Mouse (Mus musculus): ENCODE measurements around the gene Zfp775. TPM values are rescaled to one million over a fixed set of nuclear protein-coding genes. Genes with fewer than 3 reads are reported as not detected.
A peak's percentile ranks its signal among the peaks of the same experiment; 100 is the strongest.

Gene Zfp775
- 13.8 TPM in 2 replicates for polyA plus RNA-seq (2016; fragmentation: Nextera tagmentation; extraction: Ambion mirVana)

- Histone ChIP-seq H3K36me3 (peaks cover 38% of the 10 kb centered on the region), H3K27ac (peak within 1 kb of the TSS; percentile 77), H3K27me3 (replicated peaks) (no peaks in the 10 kb centered on the region), H3K4me1 (peaks cover 13% of the 10 kb centered on the region), H3K9ac (peak within 1 kb of the TSS; percentile 78), H3K9me3 (peaks cover 19% of the 10 kb centered on the region), H3K4me2 (replicated peaks) (peak within 1 kb of the TSS; percentile 76), H3K4me3 (peak within 1 kb of the TSS; percentile 61)
- WGBS = 5% methylated on average over 42 of the region's 42 CpGs
- ATAC-seq (ENCODE audit: low FRiP score, low read depth) = peak; percentile 99
These were observed at the start of gene Zfp775 for GRCm38 (mm10) chr6:48601271-48602079. Gene Zfp775 (plus strand): TSS chr6:48602063.

DNA sequence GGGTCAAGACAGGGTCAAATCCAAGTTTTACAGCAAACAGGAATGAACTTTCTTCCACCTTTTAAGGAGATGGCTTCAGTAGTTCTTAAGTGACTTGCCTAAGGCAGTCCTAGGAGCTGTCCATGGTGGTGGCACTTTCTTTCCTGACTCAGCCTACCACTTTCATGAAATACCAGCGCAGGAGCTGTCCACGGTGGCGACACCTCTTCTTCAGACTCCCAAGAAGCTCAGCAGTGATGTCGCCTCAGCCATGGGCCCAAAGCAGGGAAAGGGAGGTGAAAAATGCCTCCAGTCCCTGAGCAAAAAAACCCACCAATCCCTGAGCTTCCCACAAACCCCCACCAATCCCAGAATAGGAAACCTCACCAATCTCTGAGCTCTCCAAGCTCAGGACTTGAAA, 48.9 kb upstream of the Zfp775 start:
- WGBS = 53% methylated on average over 4 of the region's 4 CpGs
- H3K9ac ChIP-seq = no peak overlapping the region
- H3K4me2 ChIP-seq (replicated peaks) = no peak overlapping the region
- H3K4me1 ChIP-seq = peaks cover 17% of the 10 kb centered on the region
- H3K36me3 ChIP-seq = peaks cover 11% of the 10 kb centered on the region; the same call in 1 of the 2 replicates
- ATAC-seq (ENCODE audit: low FRiP score, low read depth) = no peak
- H3K4me3 ChIP-seq = no peak overlapping the region
- H3K27me3 ChIP-seq (replicated peaks) = no peaks in the 10 kb centered on the region
- H3K27ac ChIP-seq = no peak overlapping the region
- H3K9me3 ChIP-seq = no peaks in the 10 kb centered on the region

- 83% methylated on average over 4 of the region's 4 CpGs for WGBS
These were observed 48.0 kb upstream of the Zfp775 start for GRCm38 (mm10) chr6:48553819-48554218.

DNA sequence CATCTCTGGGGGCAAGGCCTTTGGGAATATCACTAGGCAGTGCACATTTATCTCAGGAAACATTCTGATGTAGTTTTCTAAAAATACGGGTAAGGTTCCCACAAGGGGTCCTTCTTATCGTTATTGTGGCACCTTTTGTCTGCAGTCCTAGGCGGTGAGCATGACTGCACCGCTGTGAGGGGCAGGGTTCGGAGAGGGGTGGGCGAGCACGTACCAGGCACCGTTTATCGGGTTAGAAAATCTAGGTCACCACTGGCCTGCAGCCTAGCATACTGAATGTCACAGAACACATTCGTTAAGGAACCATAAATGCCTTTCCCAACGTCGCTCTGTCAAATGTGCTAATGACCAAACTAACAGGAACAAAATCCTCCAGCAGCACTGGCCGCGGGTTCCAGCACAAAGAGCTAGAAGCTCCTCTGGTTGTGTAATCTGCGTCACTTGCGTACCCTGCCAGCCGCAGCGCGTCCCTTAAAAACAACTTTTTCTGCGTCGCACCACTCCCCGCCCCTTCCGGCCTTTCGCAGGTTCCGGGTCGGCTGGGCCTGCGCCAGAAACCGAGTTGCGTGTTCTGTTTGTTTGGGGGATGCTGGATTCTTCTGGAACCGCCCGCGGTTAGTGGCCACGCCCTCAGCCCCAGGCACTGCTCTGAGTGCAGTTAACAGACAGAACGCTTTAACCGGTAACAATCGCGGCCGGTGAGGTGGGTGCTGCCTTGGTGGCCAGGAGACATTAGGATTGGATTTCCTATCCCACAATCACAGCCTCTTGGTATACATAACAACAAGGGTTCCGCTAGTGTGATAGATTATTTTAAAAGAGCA, 47.4 kb upstream of the Zfp775 start, which contains the start of gene Lrrc61:
Gene Lrrc61 (plus strand): TSS at position 517 of the 824 bp plus-strand sequence.
- H3K9me3 ChIP-seq = no peaks in the 10 kb centered on the region
- H3K27ac ChIP-seq = peak within 1 kb of the TSS; percentile 92
- peaks cover 17% of the 10 kb centered on the region for H3K4me1 ChIP-seq
- peak within 1 kb of the TSS; percentile 75 for H3K4me2 ChIP-seq (replicated peaks)
- peak within 1 kb of the TSS; percentile 47 for H3K4me3 ChIP-seq
- peak; percentile 90 for ATAC-seq (ENCODE audit: low FRiP score, low read depth)
- peak within 1 kb of the TSS; percentile 76 for H3K9ac ChIP-seq
- WGBS = under 1% methylated on average over 39 of the region's 39 CpGs
- H3K27me3 ChIP-seq (replicated peaks) = no peaks in the 10 kb centered on the region
- H3K36me3 ChIP-seq = peaks cover 13% of the 10 kb centered on the region

More at GRCm38 (mm10) chr6:48553819-48554218, 48.0 kb upstream of the Zfp775 start:
- peak overlapping the region; percentile 75 for H3K4me2 ChIP-seq (replicated peaks)
- peak; percentile 27; the same call in 1 of the 2 replicates for ATAC-seq (ENCODE audit: low FRiP score, low read depth)
- peak overlapping the region; percentile 92 for H3K27ac ChIP-seq
- H3K4me1 ChIP-seq = peaks cover 17% of the 10 kb centered on the region
- no peaks in the 10 kb centered on the region for H3K9me3 ChIP-seq
- peaks cover 13% of the 10 kb centered on the region; the same call in 1 of the 2 replicates for H3K36me3 ChIP-seq
- peak overlapping the region; percentile 47; the same call in 1 of the 2 replicates for H3K4me3 ChIP-seq
- no peaks in the 10 kb centered on the region for H3K27me3 ChIP-seq (replicated peaks)
- H3K9ac ChIP-seq = peak overlapping the region; percentile 76

- Histone ChIP-seq H3K27me3 (replicated peaks) (no peaks in the 10 kb centered on the region), H3K27ac (peak overlapping the region; percentile 92; the same call in 1 of the 2 replicates), H3K9me3 (no peaks in the 10 kb centered on the region), H3K36me3 (peaks cover 13% of the 10 kb centered on the region), H3K4me1 (peaks cover 17% of the 10 kb centered on the region), H3K9ac (peak overlapping the region; percentile 76), H3K4me2 (replicated peaks) (peak overlapping the region; percentile 75), H3K4me3 (peak overlapping the region; percentile 47)
- ATAC-seq (ENCODE audit: low FRiP score, low read depth) = peak; percentile 82
- 35% methylated on average over 13 of the region's 14 CpGs for WGBS
These were observed 46.6 kb upstream of the Zfp775 start for GRCm38 (mm10) chr6:48555104-48555890.

- WGBS = 97% methylated on average over 3 of the region's 3 CpGs
- ATAC-seq (ENCODE audit: low FRiP score, low read depth) = no peak
- no peak overlapping the region for H3K27ac ChIP-seq
- no peak overlapping the region for H3K4me3 ChIP-seq
- H3K36me3 ChIP-seq = peaks cover 13% of the 10 kb centered on the region
- no peak overlapping the region for H3K9ac ChIP-seq
- peak overlapping the region; percentile 75 for H3K4me2 ChIP-seq (replicated peaks)
- peaks cover 17% of the 10 kb centered on the region for H3K4me1 ChIP-seq
- H3K27me3 ChIP-seq (replicated peaks) = no peaks in the 10 kb centered on the region
- H3K9me3 ChIP-seq = no peaks in the 10 kb centered on the region
These were observed 45.9 kb upstream of the Zfp775 start for GRCm38 (mm10) chr6:48555956-48556355.

GRCm38 (mm10) chr6:48565693-48566310, 36.1 kb upstream of the Zfp775 start:
- WGBS = 91% methylated on average over 4 of the region's 4 CpGs
- no peaks in the 10 kb centered on the region for H3K27me3 ChIP-seq (replicated peaks)
- no peaks in the 10 kb centered on the region for H3K9me3 ChIP-seq
- no peak overlapping the region for H3K4me2 ChIP-seq (replicated peaks)
- peaks cover 6% of the 10 kb centered on the region; the same call in 1 of the 2 replicates for H3K4me1 ChIP-seq
- no peak for ATAC-seq (ENCODE audit: low FRiP score, low read depth)
- H3K9ac ChIP-seq = no peak overlapping the region
- no peak overlapping the region for H3K27ac ChIP-seq
- peaks cover 42% of the 10 kb centered on the region for H3K36me3 ChIP-seq
- H3K4me3 ChIP-seq = no peak overlapping the region

DNA sequence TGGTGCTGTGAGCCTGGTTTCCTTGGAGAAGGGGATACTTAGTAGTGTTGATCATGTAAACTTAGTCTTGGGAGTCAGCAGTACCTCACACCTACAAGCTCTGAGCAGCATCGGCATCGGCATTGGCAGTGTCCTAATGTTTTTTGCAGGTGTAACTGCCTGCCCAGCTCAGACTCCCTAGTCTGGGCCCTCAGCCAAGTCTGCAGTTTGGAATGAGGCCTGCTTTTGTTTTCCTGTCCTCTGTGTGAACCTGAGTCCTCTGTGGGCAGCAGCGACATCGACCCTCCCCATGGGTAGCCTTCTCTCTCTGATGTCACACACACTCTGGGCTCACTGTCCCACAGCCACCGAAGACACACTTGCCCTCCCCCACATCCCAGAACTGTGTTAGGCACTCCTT, 35.6 kb upstream of the Zfp775 start:
- H3K9me3 ChIP-seq = no peaks in the 10 kb centered on the region
- no peak overlapping the region for H3K9ac ChIP-seq
- H3K27me3 ChIP-seq (replicated peaks) = no peaks in the 10 kb centered on the region
- H3K27ac ChIP-seq = no peak overlapping the region
- 57% methylated on average over 5 of the region's 5 CpGs for WGBS
- no peak overlapping the region for H3K4me3 ChIP-seq
- H3K4me1 ChIP-seq = peaks cover 6% of the 10 kb centered on the region; the same call in 1 of the 2 replicates
- no peak for ATAC-seq (ENCODE audit: low FRiP score, low read depth)
- no peak overlapping the region for H3K4me2 ChIP-seq (replicated peaks)
- H3K36me3 ChIP-seq = peaks cover 42% of the 10 kb centered on the region

DNA sequence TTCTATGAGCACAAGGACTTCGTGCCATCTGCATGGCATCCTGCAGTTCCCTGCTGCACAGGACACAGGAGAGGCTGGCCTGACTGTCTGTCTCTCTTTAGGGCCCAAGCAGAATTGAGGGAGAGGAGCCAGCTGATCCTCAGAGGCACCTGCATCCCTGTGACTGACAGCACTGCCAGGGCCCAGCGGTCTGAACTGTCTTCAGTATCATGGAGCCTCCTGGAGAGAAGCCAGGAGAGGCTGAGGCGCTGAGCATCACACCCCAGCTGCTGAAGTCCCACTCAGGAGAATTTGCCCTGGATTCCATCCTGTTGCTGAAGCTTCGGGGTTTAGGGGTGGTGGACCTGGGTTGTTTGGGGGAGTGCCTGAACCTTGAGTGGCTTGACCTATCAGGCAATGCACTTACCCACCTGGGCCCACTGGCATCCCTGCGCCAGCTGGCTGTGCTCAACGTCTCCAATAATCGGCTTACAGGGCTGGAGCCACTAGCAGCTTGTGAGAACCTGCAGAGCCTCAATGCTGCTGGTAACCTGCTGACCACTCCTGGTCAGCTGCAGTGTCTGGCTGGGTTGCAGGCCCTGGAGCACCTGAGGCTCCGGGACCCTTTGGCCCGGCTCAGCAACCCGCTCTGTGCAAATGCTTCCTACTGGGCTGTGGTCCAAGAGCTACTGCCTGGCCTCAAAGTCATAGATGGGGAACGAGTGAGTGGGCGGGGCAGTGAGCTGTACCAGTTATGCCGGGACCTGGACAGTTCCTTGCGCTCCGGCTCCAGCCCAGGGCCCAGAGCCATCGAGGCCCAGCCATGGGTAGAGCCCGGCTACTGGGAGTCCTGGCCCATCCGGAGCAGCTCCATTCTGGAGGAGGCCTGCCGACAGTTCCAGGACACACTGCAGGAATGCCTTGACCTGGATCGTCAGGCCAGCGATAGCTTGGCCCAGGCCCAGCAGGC, 33.6 kb upstream of the Zfp775 start:
- Histone ChIP-seq H3K27me3 (replicated peaks) (no peaks in the 10 kb centered on the region), H3K27ac (no peak overlapping the region), H3K4me2 (replicated peaks) (no peak overlapping the region), H3K9ac (no peak overlapping the region), H3K4me3 (no peak overlapping the region), H3K36me3 (peaks cover 42% of the 10 kb centered on the region), H3K9me3 (no peaks in the 10 kb centered on the region), H3K4me1 (peaks cover 6% of the 10 kb centered on the region; the same call in 1 of the 2 replicates)
- no peak for ATAC-seq (ENCODE audit: low FRiP score, low read depth)
- 88% methylated on average over 21 of the region's 21 CpGs for WGBS

DNA sequence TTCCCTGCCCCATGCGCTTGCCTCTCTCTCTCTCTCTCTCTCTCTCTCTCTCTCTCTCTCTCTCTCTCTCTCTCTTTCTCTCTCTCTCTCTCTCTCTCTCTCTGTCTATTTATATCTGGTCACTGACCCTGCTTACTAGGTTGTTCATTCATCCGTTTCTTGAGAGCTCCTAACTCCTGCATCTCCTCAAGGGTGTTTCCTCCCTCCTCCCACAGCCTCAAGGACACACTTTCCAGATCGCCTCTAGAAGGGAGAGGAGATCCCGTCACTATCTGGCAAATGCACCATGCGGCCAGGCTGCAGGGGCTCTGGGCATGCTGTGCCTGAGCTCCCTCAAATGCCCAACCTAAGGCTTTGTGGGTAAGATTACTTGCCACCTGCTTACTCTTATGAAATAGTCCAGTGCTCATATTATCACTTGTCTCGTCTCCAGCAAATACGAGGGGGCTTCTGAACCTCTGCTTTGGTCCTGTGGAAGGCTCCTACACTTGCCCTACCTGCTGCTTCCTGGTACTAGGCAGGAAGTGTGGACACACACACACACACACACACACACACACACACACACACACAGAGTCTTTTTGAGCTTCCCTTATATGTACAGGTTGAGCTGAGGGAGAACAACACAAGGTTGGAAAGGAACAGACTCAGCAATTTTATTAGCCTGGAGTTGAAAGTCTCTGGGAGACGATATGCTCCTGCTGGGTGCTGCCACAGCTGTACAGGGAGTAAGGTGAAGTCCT, 32.6 kb upstream of the Zfp775 start:
- ATAC-seq (ENCODE audit: low FRiP score, low read depth) = no peak
- no peak overlapping the region for H3K4me3 ChIP-seq
- H3K36me3 ChIP-seq = peaks cover 37% of the 10 kb centered on the region
- H3K4me1 ChIP-seq = peaks cover 6% of the 10 kb centered on the region; the same call in 1 of the 2 replicates
- 93% methylated on average over 8 of the region's 8 CpGs for WGBS
- H3K9me3 ChIP-seq = no peaks in the 10 kb centered on the region
- no peaks in the 10 kb centered on the region for H3K27me3 ChIP-seq (replicated peaks)
- no peak overlapping the region for H3K4me2 ChIP-seq (replicated peaks)
- no peak overlapping the region for H3K9ac ChIP-seq
- H3K27ac ChIP-seq = no peak overlapping the region
